Mouse (Mus musculus): ENCODE results near the gene Prlhr.

Gene Prlhr

DNA sequence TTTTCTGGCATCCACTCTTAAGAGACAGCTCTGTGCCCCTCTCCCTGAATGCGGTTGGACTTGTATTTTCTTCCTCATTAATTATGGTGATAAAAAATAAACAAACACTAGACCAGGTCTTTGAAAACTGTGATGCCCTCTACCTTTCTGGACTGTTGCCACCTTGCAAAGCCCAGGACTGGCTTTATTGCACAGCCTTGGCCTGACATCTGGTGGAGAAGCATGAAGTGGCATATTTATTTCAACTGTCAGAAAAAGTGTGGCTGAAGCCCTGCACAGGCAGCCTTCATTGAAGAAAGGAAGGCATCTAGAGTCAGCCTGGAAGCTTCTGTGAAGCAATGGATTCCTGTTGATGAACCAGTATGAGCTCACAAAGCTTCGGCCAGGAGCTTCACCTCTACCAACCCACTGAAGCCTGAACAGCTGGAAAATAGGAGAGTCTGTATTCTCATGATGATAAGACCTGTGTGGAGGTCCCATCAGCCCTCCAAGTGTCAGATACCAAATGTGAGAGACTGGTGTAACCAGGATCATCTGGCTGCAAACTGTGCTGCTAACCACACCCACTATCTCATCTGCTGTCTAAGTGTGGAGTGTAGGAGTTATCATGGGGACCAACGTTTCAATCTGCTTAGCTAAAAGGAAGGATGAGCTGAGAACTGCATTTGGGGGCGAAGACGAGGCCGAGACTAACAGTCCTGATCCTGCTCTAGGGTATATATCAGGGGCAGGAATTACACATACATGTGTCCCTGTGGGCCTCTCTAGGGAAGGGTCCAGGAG lies 35.6 kb downstream of the Prlhr start:
- DNase-seq (ENCODE audit: low read depth): no peak

DNA sequence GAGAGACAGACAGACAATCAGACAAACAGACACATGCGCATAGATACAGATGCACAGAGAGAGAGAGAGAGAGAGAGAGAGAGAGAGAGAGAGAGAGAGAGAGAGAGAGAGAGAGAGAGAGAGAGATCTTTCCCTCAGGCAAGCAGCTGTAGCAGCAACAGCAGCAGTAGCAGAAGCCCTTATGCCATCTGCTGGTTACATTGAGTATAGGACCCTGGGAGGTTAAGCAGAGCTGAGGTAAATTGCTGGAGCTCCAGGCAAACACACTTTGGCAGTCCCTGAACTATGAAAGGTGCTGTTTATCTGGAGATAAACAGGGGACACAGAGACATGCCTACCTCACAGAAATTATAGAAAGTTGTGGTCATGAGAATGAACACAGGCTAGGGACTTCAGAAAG lies 50.5 kb downstream of the Prlhr start:
- DNase-seq (ENCODE audit: low read depth): no peak
